Mouse (Mus musculus) heart, embryonic 14.5 days (tissue): ENCODE data around the gene Cers6. TPM values are rescaled to one million over a fixed set of nuclear protein-coding genes. Genes with fewer than 3 reads are reported as not detected.

ENCODE experiments used
- ATAC-seq: fragments of 200-750 bp; cut with Nextera tagmentation; 2 replicates; pipeline ENCODE4 v1.8.0; 2017; ENCODE audit warnings: low read depth, moderate TSS enrichment; ENCODE audit not compliant: insufficient number of reproducible peaks, insufficient read depth, low FRiP score
- H3K27ac ChIP-seq, 2 experiments: fragments of 200-500 bp in 1 of 2; fragments of 300-500 bp in 1 of 2; sonication (generic) in 1 of 2; replicated peaks in 1 of 2; 2 replicates each; pipeline ENCODE4 v1.5.1; 2012 to 2014; ENCODE audit warnings: low read depth in 2 of 2, low read length in 2 of 2, control low read depth in 1 of 2, mild to moderate bottlenecking in 1 of 2, mixed read lengths in 1 of 2; ENCODE audit not compliant: control insufficient read depth in 1 of 2, insufficient read depth in 1 of 2
- H3K27me3 ChIP-seq: fragments of 300-500 bp; sonication (generic); 2 replicates; pipeline ENCODE4 v1.6.1; 2014; ENCODE audit warnings: mild to moderate bottlenecking, low read length, control low read depth; ENCODE audit not compliant: control insufficient read depth, insufficient read depth
- H3K36me3 ChIP-seq: fragments of 300-500 bp; sonication (generic); 2 replicates; pipeline ENCODE4 v1.6.1; 2014; ENCODE audit warnings: mild to moderate bottlenecking, control low read depth, low read length, mixed read lengths; ENCODE audit not compliant: control insufficient read depth, insufficient read depth
- H3K4me1 ChIP-seq, 2 experiments: fragments of 200-500 bp in 1 of 2; fragments of 300-500 bp in 1 of 2; sonication (generic) in 1 of 2; 2 replicates each; pipeline ENCODE4 v1.6.1; 2012 to 2014; ENCODE audit warnings: low read length in 2 of 2, control low read depth in 1 of 2, mixed read lengths in 1 of 2; ENCODE audit not compliant: control insufficient read depth in 2 of 2, insufficient read depth in 2 of 2
- H3K4me2 ChIP-seq: fragments of 300-500 bp; sonication (generic); 2 replicates; pipeline ENCODE4 v1.6.1; 2014; ENCODE audit warnings: mild to moderate bottlenecking, low read length
- H3K4me3 ChIP-seq, 2 experiments: fragments of 200-500 bp in 1 of 2; fragments of 300-500 bp in 1 of 2; sonication (generic) in 1 of 2; 2 replicates each; pipeline ENCODE4 v1.5.1; 2012 to 2014; ENCODE audit warnings: low read length in 2 of 2, mild to moderate bottlenecking in 2 of 2, control low read depth in 1 of 2, low read depth in 1 of 2, moderate library complexity in 1 of 2; ENCODE audit not compliant: control insufficient read depth in 1 of 2, insufficient read depth in 1 of 2
- H3K9ac ChIP-seq: fragments of 300-500 bp; sonication (generic); 2 replicates; pipeline ENCODE4 v1.6.1; 2014; ENCODE audit warnings: mild to moderate bottlenecking, low read length
- H3K9me3 ChIP-seq: fragments of 300-500 bp; sonication (generic); 2 replicates; pipeline ENCODE4 v1.6.1; 2016; ENCODE audit warnings: low read length, control low read depth; ENCODE audit not compliant: control insufficient read depth
- WGBS: fragments of 180-500 bp; shearing (Covaris S2); extraction: QIAGEN DNeasy Blood & Tissue Kit; methylation state at CpG from one replicate; pipeline ENCODE4 v1.1.7; 2014; 5-methylcytosine and 5-hydroxymethylcytosine counted together
- polyA plus RNA-seq: library from polyadenylated mRNA; unstranded; fragments of >200 nt; fragmentation: Nextera tagmentation; extraction: Ambion mirVana; gene quantifications from 2 replicates; pipeline ENCODE4 v1.2.1, GENCODE M21; 2014

The Cers6 gene
- polyA plus RNA-seq, 1 experiment from 2014 or later: 34.4 TPM

DNA sequence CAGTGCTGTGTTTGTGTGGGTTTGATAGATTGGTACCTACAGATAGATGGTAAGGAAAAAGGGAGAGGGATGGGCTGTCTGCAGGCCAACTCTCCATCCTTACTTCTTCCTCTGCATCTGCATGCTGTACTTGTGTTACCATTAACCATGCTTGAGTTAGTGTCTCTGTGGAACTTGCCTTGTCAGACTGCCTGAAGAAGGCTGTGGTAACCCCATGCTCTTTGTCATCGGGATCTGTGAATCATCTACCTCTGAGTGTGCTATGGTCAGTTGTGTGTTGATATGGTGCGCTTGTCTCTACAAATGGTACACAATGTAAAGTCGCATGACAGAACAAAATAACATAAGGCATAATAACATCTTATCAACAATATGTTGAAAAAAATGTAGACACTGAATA lies 94.9 kb downstream of the Cers6 start:
- no peak for ATAC-seq
- 93% methylated on average over 3 of the region's 3 CpGs for WGBS

DNA sequence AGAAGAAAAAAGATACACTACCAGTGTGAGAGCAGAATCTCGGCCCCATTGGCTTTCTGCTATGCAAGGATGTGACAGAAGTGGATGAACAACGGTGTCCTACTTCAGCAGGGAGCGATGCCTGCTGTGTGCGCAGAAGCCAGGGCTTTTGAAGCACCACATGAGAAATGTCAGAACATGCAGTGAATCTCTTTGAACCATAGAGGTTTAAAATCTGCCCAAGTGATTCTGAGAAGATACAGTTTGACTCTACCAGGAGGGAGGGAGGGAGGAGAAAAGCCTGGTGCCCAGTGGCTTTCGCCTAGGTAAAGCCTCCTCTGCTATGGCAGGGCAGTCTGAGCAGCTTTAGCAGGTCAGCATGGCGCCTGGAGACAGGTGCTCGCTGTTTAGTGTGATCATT lies 96.6 kb downstream of the Cers6 start:
- no peaks in the 10 kb centered on the region for H3K9me3 ChIP-seq
- H3K4me3 ChIP-seq: no peak overlapping the region
- H3K27me3 ChIP-seq: no peaks in the 10 kb centered on the region
- H3K36me3 ChIP-seq: no peaks in the 10 kb centered on the region
- H3K27ac ChIP-seq: no peak overlapping the region
- no peak for ATAC-seq
- no peak overlapping the region for H3K9ac ChIP-seq
- WGBS: 78% methylated on average over 7 of the region's 7 CpGs
- H3K4me1 ChIP-seq: peaks cover 0 to 3% of the 10 kb centered on the region in 2 experiments; a peak in 1 of 4 replicates
- H3K4me2 ChIP-seq: no peak overlapping the region

More for the DNA sequence above, 94.9 kb downstream of the Cers6 start:
- no peak overlapping the region for H3K27ac ChIP-seq
- peaks cover 5% of the 10 kb centered on the region for H3K9me3 ChIP-seq
- H3K4me1 ChIP-seq: peaks cover 0 to 3% of the 10 kb centered on the region in 2 experiments; a peak in 1 of 4 replicates
- H3K9ac ChIP-seq: no peak overlapping the region
- H3K27me3 ChIP-seq: no peaks in the 10 kb centered on the region
- no peak overlapping the region for H3K4me3 ChIP-seq
- H3K4me2 ChIP-seq: no peak overlapping the region
- H3K36me3 ChIP-seq: no peaks in the 10 kb centered on the region

DNA sequence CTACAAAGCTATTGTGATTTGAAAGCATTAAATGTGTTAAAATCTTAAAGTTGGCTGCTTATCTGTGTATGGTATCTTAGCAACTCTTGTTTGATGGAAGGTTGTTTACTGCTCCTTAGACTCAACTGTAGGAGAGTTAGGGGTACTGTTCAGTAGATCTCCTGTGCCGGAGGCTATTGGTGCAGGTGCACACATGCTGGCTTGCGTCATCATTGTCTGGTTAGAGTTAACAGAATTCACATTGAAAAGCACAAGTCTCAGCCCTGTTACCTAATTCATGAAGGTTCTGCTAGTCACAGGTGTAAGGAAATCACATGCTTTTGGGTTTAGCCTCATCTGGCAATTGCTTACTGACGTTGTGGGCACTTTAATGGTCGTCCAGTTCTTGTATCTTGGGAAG lies 98.3 kb downstream of the Cers6 start:
- no peak for ATAC-seq
- Histone ChIP-seq H3K36me3 (no peaks in the 10 kb centered on the region), H3K4me2 (no peak overlapping the region), H3K9me3 (no peaks in the 10 kb centered on the region), H3K27ac (no peak overlapping the region), H3K9ac (no peak overlapping the region), H3K4me3 (no peak overlapping the region), H3K27me3 (no peaks in the 10 kb centered on the region), H3K4me1 (peaks cover 0 to 3% of the 10 kb centered on the region in 2 experiments; a peak in 1 of 4 replicates)
- 91% methylated on average over 4 of the region's 4 CpGs for WGBS

DNA sequence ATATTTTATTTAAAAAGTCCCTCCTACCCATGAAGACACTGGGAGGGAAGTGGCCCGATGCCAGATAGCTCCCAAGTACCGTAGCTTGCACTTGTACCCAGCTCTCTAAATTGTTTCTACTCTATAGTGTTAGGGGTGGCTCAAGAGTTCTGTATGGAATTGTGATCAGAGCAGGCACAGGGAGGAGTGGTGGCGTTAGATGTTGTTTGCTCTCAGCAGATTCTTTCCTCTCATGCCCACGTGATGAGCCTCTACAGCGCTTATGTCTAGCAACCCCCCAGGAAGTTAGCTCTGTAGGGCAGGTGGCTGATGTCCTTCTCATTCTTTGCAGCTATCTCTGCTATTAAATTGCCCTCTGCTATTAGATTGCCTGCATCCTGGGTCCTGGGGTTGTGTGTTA lies 98.8 kb downstream of the Cers6 start:
- Histone ChIP-seq H3K9me3 (no peaks in the 10 kb centered on the region), H3K27ac (no peak overlapping the region), H3K9ac (no peak overlapping the region), H3K36me3 (no peaks in the 10 kb centered on the region), H3K27me3 (no peaks in the 10 kb centered on the region), H3K4me3 (no peak overlapping the region), H3K4me2 (no peak overlapping the region), H3K4me1 (peaks cover 0 to 3% of the 10 kb centered on the region in 2 experiments; a peak in 1 of 4 replicates)
- no peak for ATAC-seq
- 89% methylated on average over 5 of the region's 5 CpGs for WGBS

GRCm38 (mm10) chr2:68960620-68961019 lies 99.4 kb downstream of the Cers6 start:
- H3K4me1 ChIP-seq: peaks cover 0 to 3% of the 10 kb centered on the region in 2 experiments; a peak in 1 of 4 replicates
- H3K9ac ChIP-seq: no peak overlapping the region
- no peaks in the 10 kb centered on the region for H3K27me3 ChIP-seq
- no peak overlapping the region for H3K4me3 ChIP-seq
- 87% methylated on average over 10 of the region's 10 CpGs for WGBS
- no peak overlapping the region for H3K4me2 ChIP-seq
- no peaks in the 10 kb centered on the region for H3K36me3 ChIP-seq
- no peaks in the 10 kb centered on the region for H3K9me3 ChIP-seq
- ATAC-seq: no peak
- H3K27ac ChIP-seq: no peak overlapping the region

DNA sequence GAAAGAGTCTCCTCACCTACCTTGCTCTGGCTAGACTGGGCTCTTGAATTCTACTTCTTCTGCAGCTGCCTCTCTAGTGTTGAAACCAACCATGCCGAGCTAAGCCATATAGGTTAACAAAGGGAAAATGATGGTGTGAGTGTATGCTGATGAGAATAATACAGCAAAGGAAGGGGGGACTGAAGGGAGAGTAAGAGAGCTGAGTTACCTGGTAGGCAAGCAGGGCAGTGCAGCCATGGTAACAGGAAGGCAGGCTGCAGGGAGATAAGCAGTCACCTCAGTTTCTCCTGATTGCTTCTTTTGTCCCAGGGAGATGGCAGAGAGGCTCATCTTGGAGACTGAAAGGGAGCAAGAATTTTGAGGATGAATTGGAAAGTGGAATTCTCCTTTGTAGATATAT lies 105.1 kb downstream of the Cers6 start:
- Histone ChIP-seq H3K4me3 (no peak overlapping the region), H3K27me3 (no peaks in the 10 kb centered on the region), H3K4me2 (no peak overlapping the region), H3K9me3 (peaks cover 8% of the 10 kb centered on the region), H3K36me3 (no peaks in the 10 kb centered on the region), H3K27ac (no peak overlapping the region), H3K9ac (no peak overlapping the region), H3K4me1 (no peaks in the 10 kb centered on the region)
- 75% methylated on average over 1 of the region's 1 CpGs for WGBS
- ATAC-seq: no peak

GRCm38 (mm10) chr2:68968028-68968427 lies 106.8 kb downstream of the Cers6 start:
- no peaks in the 10 kb centered on the region for H3K27me3 ChIP-seq
- no peak overlapping the region for H3K9ac ChIP-seq
- 86% methylated on average over 8 of the region's 8 CpGs for WGBS
- peaks cover 8% of the 10 kb centered on the region for H3K9me3 ChIP-seq
- no peak overlapping the region for H3K4me3 ChIP-seq
- no peaks in the 10 kb centered on the region for H3K4me1 ChIP-seq
- no peaks in the 10 kb centered on the region for H3K36me3 ChIP-seq
- no peak for ATAC-seq
- no peak overlapping the region for H3K27ac ChIP-seq
- no peak overlapping the region for H3K4me2 ChIP-seq

GRCm38 (mm10) chr2:68971840-68972239 lies 110.6 kb downstream of the Cers6 start:
- Histone ChIP-seq H3K9me3 (peaks cover 8% of the 10 kb centered on the region), H3K9ac (no peak overlapping the region), H3K4me1 (peaks cover 0 to 5% of the 10 kb centered on the region in 2 experiments; a peak in 1 of 4 replicates), H3K27me3 (no peaks in the 10 kb centered on the region), H3K4me3 (no peak overlapping the region), H3K4me2 (no peak overlapping the region), H3K36me3 (no peaks in the 10 kb centered on the region), H3K27ac (no peak overlapping the region)
- 88% methylated on average over 5 of the region's 5 CpGs for WGBS
- ATAC-seq: no peak
